Mouse (Mus musculus) intestine, postnatal 0 days (tissue): ENCODE measurements around the gene Msrb2. TPM values are rescaled to one million over a fixed set of nuclear protein-coding genes. Genes with fewer than 3 reads are reported as not detected.

Experiments used
- ATAC-seq: fragments of 200-750 bp; cut with Nextera tagmentation; 2 replicates; pipeline ENCODE4 v1.8.0; 2017; ENCODE audit warnings: mild to moderate bottlenecking, moderate TSS enrichment, moderate library complexity
- H3K27ac ChIP-seq: fragments of 300-500 bp; sonication (generic); 2 replicates; pipeline ENCODE4 v1.5.1; 2014; ENCODE audit warnings: mild to moderate bottlenecking, low read depth, low read length, moderate library complexity
- H3K27me3 ChIP-seq: fragments of 300-500 bp; sonication (generic); replicated peaks from 2 replicates; pipeline ENCODE4 v1.6.1; 2014; ENCODE audit warnings: low read length, mixed read lengths; ENCODE audit not compliant: control insufficient read depth, insufficient read depth
- H3K36me3 ChIP-seq: fragments of 300-500 bp; sonication (generic); 2 replicates; pipeline ENCODE4 v1.6.1; 2014; ENCODE audit warnings: mild to moderate bottlenecking, moderate library complexity; ENCODE audit not compliant: control insufficient read depth, insufficient read depth
- H3K4me1 ChIP-seq: fragments of 300-500 bp; sonication (generic); replicated peaks from 2 replicates; pipeline ENCODE4 v1.6.1; 2014; ENCODE audit warnings: antibody characterized with exemption, low read length, mixed read lengths; ENCODE audit not compliant: control insufficient read depth, insufficient read depth
- H3K4me2 ChIP-seq: fragments of 300-500 bp; sonication (generic); replicated peaks from 2 replicates; pipeline ENCODE4 v1.6.1; 2014; ENCODE audit warnings: low read depth, mild to moderate bottlenecking, moderate library complexity
- H3K4me3 ChIP-seq: fragments of 300-500 bp; sonication (generic); 2 replicates; pipeline ENCODE4 v1.5.1; 2014; ENCODE audit warnings: low read depth, low read length
- H3K9ac ChIP-seq: fragments of 300-500 bp; sonication (generic); 2 replicates; pipeline ENCODE4 v1.6.1; 2014; ENCODE audit warnings: mild to moderate bottlenecking, low read depth, low read length
- H3K9me3 ChIP-seq: fragments of 300-500 bp; sonication (generic); 2 replicates; pipeline ENCODE4 v1.6.1; 2016; ENCODE audit warnings: mixed run types; ENCODE audit not compliant: control insufficient read depth
- CTCF ChIP-seq: sonication (generic); IDR thresholded peaks from 2 replicates; pipeline ENCODE4 v1.5.1; 2016; ENCODE audit warnings: low read depth, mild to moderate bottlenecking, control low read depth, antibody characterized with exemption, moderate library complexity
- WGBS: fragments of 180-500 bp; shearing (Covaris S2); extraction: QIAGEN DNeasy Blood & Tissue Kit; methylation state at CpG from one replicate; pipeline ENCODE4 v1.1.7; 2014; 5-methylcytosine and 5-hydroxymethylcytosine counted together
- polyA plus RNA-seq: library from polyadenylated mRNA; unstranded; fragments of >200 nt; fragmentation: Nextera tagmentation; extraction: Ambion mirVana; gene quantifications from 2 replicates; pipeline ENCODE4 v1.2.1, GENCODE M21; 2015

Gene Msrb2
- polyA plus RNA-seq, 1 experiment from 2014 or later, result 8.3 TPM

- 50% methylated on average over 5 of the region's 5 CpGs for WGBS
- H3K4me2 ChIP-seq, result no peak overlapping the region
- no peak overlapping the region for H3K9ac ChIP-seq
- no peak overlapping the region for H3K4me3 ChIP-seq
- ATAC-seq, result no peak
- no peak for TF ChIP-seq CTCF
- no peaks in the 10 kb centered on the region for H3K27me3 ChIP-seq
- no peaks in the 10 kb centered on the region for H3K36me3 ChIP-seq
- H3K9me3 ChIP-seq, result no peaks in the 10 kb centered on the region
- H3K27ac ChIP-seq, result no peak overlapping the region
- no peaks in the 10 kb centered on the region for H3K4me1 ChIP-seq
Observed at GRCm38 (mm10) chr2:19405409-19405808, 34.2 kb downstream of the Msrb2 start.

- Histone ChIP-seq H3K4me3 (no peak overlapping the region), H3K27ac (no peak overlapping the region), H3K27me3 (no peaks in the 10 kb centered on the region), H3K36me3 (no peaks in the 10 kb centered on the region), H3K4me2 (no peak overlapping the region), H3K4me1 (no peaks in the 10 kb centered on the region), H3K9ac (no peak overlapping the region), H3K9me3 (no peaks in the 10 kb centered on the region)
- no peak for TF ChIP-seq CTCF
- WGBS, result 54% methylated on average over 3 of the region's 3 CpGs
- no peak for ATAC-seq
Observed at GRCm38 (mm10) chr2:19406531-19406930, 35.3 kb downstream of the Msrb2 start.

- Histone ChIP-seq H3K4me2 (peak overlapping the region; percentile 51), H3K36me3 (no peaks in the 10 kb centered on the region), H3K4me3 (peak overlapping the region; percentile 17; the same call in 1 of the 2 replicates), H3K9me3 (no peaks in the 10 kb centered on the region), H3K9ac (no peak overlapping the region), H3K27ac (no peak overlapping the region), H3K27me3 (no peaks in the 10 kb centered on the region), H3K4me1 (no peaks in the 10 kb centered on the region)
- 23% methylated on average over 19 of the region's 19 CpGs for WGBS
- no peak for ATAC-seq
- TF ChIP-seq CTCF, result peak; percentile 81
Observed at GRCm38 (mm10) chr2:19414222-19414965, 43.2 kb downstream of the Msrb2 start.

- no peaks in the 10 kb centered on the region for H3K4me1 ChIP-seq
- no peaks in the 10 kb centered on the region for H3K9me3 ChIP-seq
- H3K36me3 ChIP-seq, result no peaks in the 10 kb centered on the region
- 0 out of 2 replicates have a peak, but pooled peaks have one; percentile 36 for ATAC-seq
- TF ChIP-seq CTCF, result peak; percentile 84
- H3K27me3 ChIP-seq, result no peaks in the 10 kb centered on the region
- peak overlapping the region; percentile 51 for H3K4me2 ChIP-seq
- no peak overlapping the region for H3K9ac ChIP-seq
- WGBS, result 2% methylated on average over 6 of the region's 6 CpGs
- peak overlapping the region; percentile 17; the same call in 1 of the 2 replicates for H3K4me3 ChIP-seq
- no peak overlapping the region for H3K27ac ChIP-seq
Observed at GRCm38 (mm10) chr2:19415063-19415521, 43.9 kb downstream of the Msrb2 start.

- Histone ChIP-seq H3K4me1 (no peaks in the 10 kb centered on the region), H3K27me3 (no peaks in the 10 kb centered on the region), H3K9me3 (no peaks in the 10 kb centered on the region), H3K9ac (no peak overlapping the region), H3K4me2 (no peak overlapping the region), H3K4me3 (no peak overlapping the region), H3K36me3 (no peaks in the 10 kb centered on the region), H3K27ac (no peak overlapping the region)
- no peak for ATAC-seq
- no peak for TF ChIP-seq CTCF
- WGBS, result 63% methylated on average over 6 of the region's 6 CpGs
Observed at GRCm38 (mm10) chr2:19416066-19416465, 44.8 kb downstream of the Msrb2 start.

GRCm38 (mm10) chr2:19419686-19420345, 48.6 kb downstream of the Msrb2 start:
- 74% methylated on average over 1 of the region's 1 CpGs for WGBS
- no peak overlapping the region for H3K4me3 ChIP-seq
- H3K9ac ChIP-seq, result no peak overlapping the region
- no peak overlapping the region for H3K4me2 ChIP-seq
- no peaks in the 10 kb centered on the region for H3K9me3 ChIP-seq
- H3K27ac ChIP-seq, result no peak overlapping the region
- H3K27me3 ChIP-seq, result no peaks in the 10 kb centered on the region
- no peak for ATAC-seq
- no peaks in the 10 kb centered on the region for H3K4me1 ChIP-seq
- no peaks in the 10 kb centered on the region for H3K36me3 ChIP-seq
- TF ChIP-seq CTCF, result no peak
